Mouse (Mus musculus) megakaryocyte, embryonic 14.5 days (primary cell): Measurements from ENCODE around the gene Dnajc14. TPM values are rescaled to one million over a fixed set of nuclear protein-coding genes. Genes with fewer than 3 reads are reported as not detected.

Experiments used
- H3K27me3 ChIP-seq: replicated peaks from 2 replicates; pipeline ENCODE3; 2012; ENCODE audit warnings: inconsistent platforms
- H3K36me3 ChIP-seq: replicated peaks from 2 replicates; pipeline ENCODE3; 2012; ENCODE audit warnings: low read length, inconsistent platforms, mixed read lengths
- H3K4me1 ChIP-seq: 2 replicates; pipeline ENCODE4 v1.6.1; 2012; ENCODE audit warnings: inconsistent platforms
- H3K4me3 ChIP-seq: replicated peaks from 2 replicates; pipeline ENCODE3; 2012; ENCODE audit warnings: moderate library complexity, mild to moderate bottlenecking, inconsistent platforms
- H3K9me3 ChIP-seq: 2 replicates; pipeline ENCODE4 v1.6.1; 2012; ENCODE audit warnings: inconsistent platforms
- FLI1 ChIP-seq: IDR thresholded peaks from 2 replicates; pipeline ENCODE4 v1.6.1; 2012; ENCODE audit warnings: low read length, inconsistent platforms, mixed read lengths
- GATA1 ChIP-seq: IDR thresholded peaks from 3 replicates; pipeline ENCODE4 v1.6.1; 2012; ENCODE audit warnings: mixed read lengths, low read length, inconsistent platforms, borderline replicate concordance
- polyA plus RNA-seq: library from polyadenylated mRNA; stranded (reverse); fragments of >175 nt; gene quantifications from 2 replicates; pipeline ENCODE4 v1.2.3, GENCODE M21; 2012; ENCODE audit warnings: low replicate concordance; ENCODE audit not compliant: insufficient read depth

Dnajc14 gene
- polyA plus RNA-seq, 1 experiment = 13.4 TPM

DNA sequence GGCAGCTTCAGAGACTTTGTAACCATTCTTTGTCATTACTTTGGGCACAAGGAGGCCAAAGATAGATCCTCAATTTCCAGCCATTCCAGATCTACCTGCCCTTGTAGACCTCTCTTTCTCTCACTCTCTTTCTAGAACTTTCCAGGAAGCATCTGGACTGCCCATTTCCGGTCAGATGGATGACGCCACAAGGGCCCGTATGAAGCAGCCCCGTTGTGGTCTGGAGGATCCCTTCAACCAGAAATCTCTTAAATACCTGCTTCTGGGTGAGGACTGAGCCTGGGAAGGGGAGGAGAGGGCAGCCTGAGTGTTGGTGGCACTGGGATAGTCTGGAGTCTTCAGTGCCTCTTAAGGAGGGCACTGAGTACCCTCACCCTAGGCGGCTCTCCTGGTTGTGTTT, 9.5 kb upstream of the Dnajc14 start:
- H3K4me3 ChIP-seq = no peak overlapping the region
- peaks cover 53% of the 10 kb centered on the region for H3K36me3 ChIP-seq
- H3K27me3 ChIP-seq = peaks cover 2% of the 10 kb centered on the region
- H3K4me1 ChIP-seq = peaks cover 57% of the 10 kb centered on the region
- no peak for TF ChIP-seq FLI1
- no peak for TF ChIP-seq GATA1
- H3K9me3 ChIP-seq = no peaks in the 10 kb centered on the region

DNA sequence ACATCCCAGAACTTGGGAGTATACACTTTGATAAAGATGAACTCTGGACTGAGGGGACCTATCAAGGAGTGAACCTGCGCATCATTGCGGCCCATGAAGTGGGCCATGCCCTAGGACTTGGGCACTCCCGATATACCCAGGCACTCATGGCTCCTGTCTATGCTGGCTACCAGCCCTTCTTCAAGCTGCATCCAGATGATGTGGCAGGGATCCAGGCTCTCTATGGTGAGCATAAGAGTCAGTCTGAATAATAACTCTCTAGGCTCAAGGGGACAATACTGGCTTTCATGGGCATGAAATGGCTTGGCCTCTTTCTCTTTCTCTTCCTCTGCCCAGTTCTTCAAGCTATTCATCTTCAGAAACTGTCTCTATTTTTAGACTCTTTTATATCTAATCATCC, 8.3 kb upstream of the Dnajc14 start:
- TF ChIP-seq GATA1 (no peak), FLI1 (no peak)
- no peak overlapping the region for H3K4me3 ChIP-seq
- H3K27me3 ChIP-seq = peaks cover 2% of the 10 kb centered on the region
- H3K4me1 ChIP-seq = peaks cover 49% of the 10 kb centered on the region
- H3K36me3 ChIP-seq = peaks cover 65% of the 10 kb centered on the region
- no peaks in the 10 kb centered on the region for H3K9me3 ChIP-seq

DNA sequence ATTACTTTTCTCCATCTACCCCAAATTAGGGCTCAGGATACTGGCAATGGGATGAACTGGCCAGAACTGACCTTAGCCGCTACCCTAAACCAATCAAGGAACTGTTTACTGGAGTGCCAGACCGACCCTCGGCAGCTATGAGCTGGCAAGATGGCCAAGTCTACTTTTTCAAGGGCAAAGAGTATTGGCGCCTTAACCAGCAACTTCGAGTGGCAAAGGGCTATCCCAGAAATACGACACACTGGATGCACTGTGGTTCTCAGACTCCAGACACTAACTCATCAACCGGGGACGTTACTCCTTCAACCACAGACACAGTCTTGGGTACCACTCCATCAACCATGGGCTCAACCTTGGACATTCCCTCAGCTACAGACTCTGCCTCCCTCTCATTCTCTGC, 5.2 kb upstream of the Dnajc14 start:
- H3K36me3 ChIP-seq = peaks cover 87% of the 10 kb centered on the region
- no peak for TF ChIP-seq FLI1
- no peak for TF ChIP-seq GATA1

DNA sequence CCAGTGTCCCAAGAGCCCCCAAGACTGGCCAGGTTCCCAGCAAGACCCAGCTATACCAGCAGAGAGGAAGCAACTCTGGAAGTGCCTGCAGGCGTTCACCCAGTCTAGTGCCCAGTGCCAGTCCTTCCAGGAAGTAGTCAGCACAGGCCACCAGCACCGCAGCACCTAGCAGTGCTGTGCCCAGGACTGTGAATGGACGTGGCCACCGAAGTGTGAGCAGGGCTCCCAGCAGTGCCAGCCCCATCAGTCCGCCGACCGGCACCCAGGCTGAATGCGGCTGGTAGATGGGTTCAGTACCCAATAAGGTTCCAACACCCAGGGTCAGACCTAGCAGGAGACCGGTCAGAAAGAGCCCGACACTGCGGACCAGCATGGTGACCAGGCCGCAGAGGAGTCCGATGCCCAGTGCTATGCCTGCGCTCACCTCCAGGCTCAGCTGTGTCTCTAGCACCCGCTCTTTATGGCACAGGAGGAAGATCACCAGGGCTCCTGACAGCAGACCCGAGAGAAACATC, 1.8 kb upstream of the Dnajc14 start:
- TF ChIP-seq FLI1 = no peak
- TF ChIP-seq GATA1 = no peak
- Histone ChIP-seq H3K9me3 (no peaks in the 10 kb centered on the region), H3K27me3 (no peaks in the 10 kb centered on the region), H3K4me3 (peak overlapping the region; percentile 40), H3K36me3 (peaks cover 69% of the 10 kb centered on the region), H3K4me1 (peaks cover 36% of the 10 kb centered on the region)

More for the DNA sequence above, 5.2 kb upstream of the Dnajc14 start:
- Histone ChIP-seq H3K9me3 (no peaks in the 10 kb centered on the region), H3K4me1 (peaks cover 43% of the 10 kb centered on the region), H3K4me3 (no peak overlapping the region), H3K27me3 (peaks cover 2% of the 10 kb centered on the region)

DNA sequence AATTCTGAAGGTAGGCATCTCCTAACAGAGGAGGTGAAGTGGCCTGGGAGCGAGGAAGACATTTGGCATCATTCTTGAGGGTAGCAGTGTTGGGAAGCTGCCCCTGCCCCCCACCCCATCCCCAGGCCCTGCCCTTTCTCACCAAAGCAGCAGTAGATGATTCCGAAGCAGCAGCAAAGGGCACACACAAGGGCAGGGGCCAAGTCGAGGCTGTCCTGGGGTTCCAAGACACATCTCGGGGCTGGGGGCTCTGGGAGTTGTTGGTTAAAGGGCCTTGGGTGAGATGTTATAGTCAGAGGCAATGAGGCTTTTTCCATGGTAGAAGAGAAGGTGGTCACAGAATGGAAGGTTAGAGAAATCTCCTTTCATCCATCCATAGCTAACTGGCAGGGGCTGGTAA, 906 bp upstream of the Dnajc14 start:
- Histone ChIP-seq H3K9me3 (no peaks in the 10 kb centered on the region), H3K4me1 (peaks cover 45% of the 10 kb centered on the region), H3K4me3 (peak overlapping the region; percentile 100), H3K27me3 (no peaks in the 10 kb centered on the region), H3K36me3 (peaks cover 71% of the 10 kb centered on the region)
- no peak for TF ChIP-seq FLI1
- TF ChIP-seq GATA1 = no peak

DNA sequence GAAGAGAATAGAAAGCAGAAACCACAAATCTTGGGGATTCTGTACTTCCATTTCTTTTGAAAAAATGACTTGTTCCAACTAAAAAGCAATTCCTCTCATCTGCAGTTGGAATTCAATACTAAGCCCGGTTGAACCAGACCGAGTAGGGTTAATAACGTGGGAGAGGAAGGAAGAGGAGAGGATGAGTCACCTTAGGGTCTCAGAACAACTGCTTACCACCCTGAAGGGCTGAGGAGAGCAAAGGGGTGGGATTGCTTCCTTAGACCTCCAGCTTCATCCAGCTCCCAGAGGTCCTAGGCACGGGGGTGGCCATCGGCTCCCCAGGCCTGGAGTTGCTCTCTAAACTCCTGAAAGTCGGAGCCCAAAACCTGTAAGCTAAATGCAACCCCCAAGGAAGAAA, 501 bp upstream of the Dnajc14 start:
- Histone ChIP-seq H3K36me3 (peaks cover 71% of the 10 kb centered on the region), H3K27me3 (no peaks in the 10 kb centered on the region), H3K4me1 (peaks cover 49% of the 10 kb centered on the region), H3K4me3 (peak overlapping the region; percentile 100), H3K9me3 (no peaks in the 10 kb centered on the region)
- no peak for TF ChIP-seq GATA1
- TF ChIP-seq FLI1 = no peak

DNA sequence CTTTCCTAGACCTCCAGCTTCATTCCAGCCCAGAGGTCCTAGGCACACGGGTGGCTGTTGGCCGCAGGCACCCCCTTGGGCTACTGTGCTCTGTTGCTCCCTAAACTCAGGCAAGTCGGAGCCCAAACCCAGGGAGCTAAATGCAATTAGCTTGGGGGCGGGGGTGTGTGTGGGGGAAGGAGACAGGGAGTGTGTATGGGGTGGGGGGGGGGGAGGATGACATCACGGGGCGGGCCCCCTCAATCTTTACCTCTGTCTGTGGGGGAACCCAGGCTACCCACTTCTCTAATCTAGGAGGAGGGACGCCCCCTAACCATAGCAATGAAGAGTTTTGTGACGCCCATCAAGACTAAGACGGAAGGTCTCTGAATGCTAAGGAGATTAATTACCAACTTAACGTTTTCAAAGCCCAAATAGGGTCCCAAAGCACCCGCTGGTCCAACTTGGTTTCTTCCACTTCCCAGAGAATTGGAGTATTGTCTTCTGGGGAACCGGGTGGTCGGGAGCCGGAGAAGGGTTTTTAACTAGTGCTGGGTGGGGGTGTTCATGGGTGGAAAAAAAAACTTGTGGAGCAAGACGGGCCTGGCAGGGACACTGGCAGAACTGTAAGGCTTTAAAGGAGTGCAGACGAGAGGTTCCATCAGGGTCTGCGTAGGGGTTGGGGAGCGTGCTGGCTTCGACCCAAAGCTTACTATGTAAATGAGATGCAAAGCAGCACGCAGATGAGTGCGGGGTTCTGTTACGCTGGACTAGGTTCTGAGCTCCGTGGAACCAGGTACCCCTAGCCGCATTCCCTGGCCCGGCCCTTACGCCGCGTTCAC, 619 bp downstream of the Dnajc14 start, which contains the start of gene Tmem198b:
TSS of gene Tmem198b (minus strand) at position 100 of the 821 bp plus-strand sequence.
- Histone ChIP-seq H3K36me3 (peaks cover 70% of the 10 kb centered on the region), H3K27me3 (no peaks in the 10 kb centered on the region), H3K4me3 (peak within 1 kb of the TSS; percentile 100), H3K9me3 (no peaks in the 10 kb centered on the region), H3K4me1 (peaks cover 60% of the 10 kb centered on the region)
- TF ChIP-seq FLI1 (no peak), GATA1 (no peak)

DNA sequence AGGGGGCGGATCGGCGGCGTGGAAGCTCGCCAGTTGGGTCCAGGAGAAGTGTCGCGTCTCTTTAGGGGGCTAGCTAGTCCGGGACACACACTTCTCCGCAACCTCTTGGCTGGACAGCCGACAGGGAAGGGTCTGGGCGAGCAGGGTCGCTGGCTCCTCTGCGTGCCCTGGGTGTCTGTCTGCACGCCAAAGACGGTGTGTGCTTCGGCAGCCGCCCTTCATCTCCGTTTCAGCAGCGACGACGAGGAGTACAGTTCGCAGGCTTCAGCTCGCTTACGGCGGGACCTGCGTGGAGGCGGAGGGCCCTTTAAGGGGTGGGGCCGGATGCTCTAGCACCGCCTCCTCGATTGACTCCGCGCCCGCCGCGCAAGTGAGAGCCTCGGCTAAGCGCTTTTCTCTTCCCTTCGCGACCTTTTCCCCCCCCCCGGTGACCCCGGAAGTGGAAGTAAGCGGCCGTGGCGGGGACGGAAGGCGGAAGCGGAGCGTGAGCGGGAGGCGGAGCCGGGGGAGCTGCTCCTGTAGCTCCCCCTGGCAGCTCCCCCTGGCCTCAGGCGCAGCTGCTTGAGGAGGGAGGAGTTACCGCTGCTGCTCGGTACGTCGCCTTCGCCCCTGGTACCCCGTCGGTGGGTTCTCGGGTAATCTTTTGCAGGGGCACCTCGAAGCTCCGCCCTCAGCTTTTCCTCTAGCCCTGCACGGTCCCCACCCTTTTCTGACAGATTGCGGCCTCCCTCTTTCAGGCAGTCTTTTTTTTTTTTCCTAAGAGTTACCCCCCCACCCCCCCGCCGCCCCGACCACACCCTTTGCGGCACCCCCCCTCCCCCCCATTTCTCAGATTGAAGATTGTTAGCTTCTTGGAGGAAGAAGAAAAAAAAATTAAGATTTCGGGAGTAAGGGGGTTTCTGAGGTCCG, 1.5 kb downstream of the Dnajc14 start:
- H3K4me1 ChIP-seq = peaks cover 66% of the 10 kb centered on the region
- H3K9me3 ChIP-seq = no peaks in the 10 kb centered on the region
- peak; percentile 78 for TF ChIP-seq FLI1
- TF ChIP-seq GATA1 = no peak
- no peaks in the 10 kb centered on the region for H3K27me3 ChIP-seq
- H3K4me3 ChIP-seq = peak overlapping the region; percentile 100
- H3K36me3 ChIP-seq = peaks cover 68% of the 10 kb centered on the region

DNA sequence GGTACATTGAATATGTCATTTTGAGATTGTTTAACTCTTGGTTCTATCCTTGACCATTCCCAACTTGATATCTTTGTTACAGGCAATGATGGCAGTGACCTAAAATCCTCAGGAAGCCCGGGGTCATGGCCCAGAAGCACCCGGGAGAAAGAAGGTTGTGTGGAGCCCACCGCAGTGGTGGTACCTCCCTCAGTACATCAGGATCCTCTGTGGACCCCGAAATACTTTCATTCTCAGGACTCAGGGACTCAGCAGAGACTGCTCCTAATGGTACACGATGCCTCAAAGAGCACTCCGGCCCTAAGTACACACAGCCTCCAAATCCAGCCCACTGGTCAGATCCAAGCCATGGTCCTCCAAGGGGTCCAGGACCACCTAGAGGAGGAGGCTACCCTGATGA, 2.2 kb downstream of the Dnajc14 start:
- peak overlapping the region; percentile 100 for H3K4me3 ChIP-seq
- peaks cover 67% of the 10 kb centered on the region for H3K4me1 ChIP-seq
- no peaks in the 10 kb centered on the region for H3K9me3 ChIP-seq
- TF ChIP-seq GATA1 (no peak), FLI1 (no peak)
- peaks cover 63% of the 10 kb centered on the region for H3K36me3 ChIP-seq
- no peaks in the 10 kb centered on the region for H3K27me3 ChIP-seq

DNA sequence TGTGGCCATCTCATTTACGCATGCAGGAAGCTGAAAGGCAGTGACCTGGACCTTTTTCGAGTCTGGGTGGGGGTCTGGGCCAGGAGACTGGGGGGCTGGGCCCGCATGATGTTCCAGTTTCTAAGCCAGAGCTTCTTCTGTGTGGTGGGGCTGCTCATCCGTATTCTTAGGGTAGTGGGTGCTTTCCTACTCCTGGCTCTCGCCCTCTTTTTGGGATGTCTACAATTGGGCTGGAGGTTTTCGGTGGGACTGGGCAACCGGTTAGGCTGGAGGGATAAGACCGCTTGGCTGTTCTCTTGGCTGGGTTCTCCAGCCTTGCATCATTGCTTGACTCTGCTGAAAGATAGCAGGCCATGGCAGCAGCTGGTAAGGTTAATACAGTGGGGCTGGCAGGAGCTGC, 3.2 kb downstream of the Dnajc14 start:
- Histone ChIP-seq H3K36me3 (peaks cover 54% of the 10 kb centered on the region), H3K4me3 (peak overlapping the region; percentile 81), H3K27me3 (no peaks in the 10 kb centered on the region), H3K9me3 (no peaks in the 10 kb centered on the region), H3K4me1 (peaks cover 66% of the 10 kb centered on the region)
- no peak for TF ChIP-seq FLI1
- TF ChIP-seq GATA1 = no peak
